Comparison of ENCODE assay signal across 20 mouse cellular contexts in the genomic region with DNA sequence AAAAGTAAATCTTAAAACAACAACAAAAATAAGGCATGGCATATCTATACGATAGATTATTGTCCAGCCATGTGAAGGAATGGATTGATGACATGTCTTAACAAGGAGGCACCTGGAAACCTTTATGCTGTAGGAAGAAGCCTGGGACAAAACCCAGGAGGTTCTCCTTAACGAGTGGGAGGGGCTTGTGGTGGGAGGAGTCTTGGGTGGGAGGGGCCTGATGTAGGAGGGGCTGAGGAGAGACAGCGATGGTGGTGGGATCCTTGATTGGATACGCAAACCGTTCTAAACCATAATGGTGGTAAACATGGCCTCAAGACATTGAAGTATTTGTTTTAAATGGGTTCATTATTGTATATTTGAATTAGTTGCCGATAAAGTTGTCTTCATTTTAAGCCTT.
"Had no signal": no experiment of that assay in that cellular context is flagged by ENCODE, and none has a peak within 500 bp of the region (broad histone marks: within the 10 kb centered on the region; RNA-seq: fewer than 3 reads in every experiment).

No protein-coding gene starts in this region.

- H3K9me3 ChIP-seq: liver, embryonic 13.5 days; midbrain, embryonic 12.5 days; midbrain, embryonic 15.5 days; neural tube, embryonic 12.5 days; neural tube, embryonic 15.5 days; stomach, embryonic 15.5 days had no signal

- H3K9ac ChIP-seq: liver, embryonic 13.5 days; lung, embryonic 14.5 days; midbrain, embryonic 12.5 days; midbrain, embryonic 15.5 days; neural tube, embryonic 12.5 days; neural tube, embryonic 15.5 days; stomach, embryonic 15.5 days had no signal

- ATAC-seq: lung, postnatal 0 days; midbrain, embryonic 15.5 days had no signal

- H3K4me1 ChIP-seq: liver, embryonic 13.5 days; midbrain, embryonic 12.5 days; midbrain, embryonic 15.5 days; neural tube, embryonic 12.5 days; neural tube, embryonic 15.5 days; stomach, embryonic 15.5 days had no signal

- H3K27ac ChIP-seq: kidney, postnatal 0 days; layer of hippocampus, adult 2 months; liver, embryonic 13.5 days; macrophage; midbrain, embryonic 12.5 days; midbrain, embryonic 15.5 days; neural tube, embryonic 12.5 days; neural tube, embryonic 15.5 days; stomach, embryonic 15.5 days had no signal

- H3K4me2 ChIP-seq: liver, embryonic 13.5 days; lung, embryonic 14.5 days; midbrain, embryonic 12.5 days; midbrain, embryonic 15.5 days; neural tube, embryonic 12.5 days; neural tube, embryonic 15.5 days; stomach, embryonic 15.5 days had no signal

- H3K27me3 ChIP-seq: midbrain, embryonic 12.5 days; midbrain, embryonic 15.5 days; neural tube, embryonic 15.5 days; stomach, embryonic 15.5 days had no signal

- H3K36me3 ChIP-seq: liver, embryonic 13.5 days; midbrain, embryonic 12.5 days; midbrain, embryonic 15.5 days; neural tube, embryonic 12.5 days; neural tube, embryonic 15.5 days; stomach, embryonic 15.5 days had no signal

- DNase-seq: kidney, adult 18-20 months; kidney, adult 9 months; kidney, postnatal 25 days; layer of hippocampus, adult 9-11 months; liver, embryonic 13.5 days; lung, embryonic 14.5 days; right cerebral cortex, adult 18-20 months; right cerebral cortex, postnatal 14 days; right cerebral cortex, postnatal 4 days; thymus, adult 18-20 months; thymus, postnatal 36 days had no signal

- H3K4me3 ChIP-seq: layer of hippocampus, adult 2 months; liver, embryonic 13.5 days; midbrain, embryonic 12.5 days; midbrain, embryonic 15.5 days; neural tube, embryonic 12.5 days; neural tube, embryonic 15.5 days; stomach, embryonic 15.5 days had no signal
